Mouse (Mus musculus) ZHBTc4 (cell line): ENCODE results near the gene Tnfsf13b.

ENCODE experiments used
- DNase-seq: peaks from one replicate; pipeline ENCODE4 v3.0.0-alpha.2; 2011; ENCODE audit warnings: low read depth, low spot score

The Tnfsf13b gene

DNA sequence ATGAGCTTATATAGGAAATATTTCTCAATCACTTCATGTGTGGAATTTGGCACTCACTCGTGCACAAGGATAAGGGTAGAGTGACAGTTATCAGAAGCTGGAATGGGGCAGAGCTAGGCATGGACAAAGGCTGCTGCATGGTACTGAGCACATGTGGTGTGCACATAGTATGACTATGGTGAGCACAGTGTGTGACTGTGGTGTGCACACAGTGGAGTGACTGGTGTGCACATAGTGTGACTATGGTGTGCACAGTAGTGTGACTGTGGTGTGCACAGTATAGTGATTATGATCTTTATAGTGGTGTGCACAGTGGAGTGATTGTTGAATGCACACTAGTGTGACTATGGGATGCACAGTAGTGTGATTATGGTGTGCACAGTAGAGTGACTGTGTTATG, 39.5 kb downstream of the Tnfsf13b start:
- DNase-seq = no peak

DNA sequence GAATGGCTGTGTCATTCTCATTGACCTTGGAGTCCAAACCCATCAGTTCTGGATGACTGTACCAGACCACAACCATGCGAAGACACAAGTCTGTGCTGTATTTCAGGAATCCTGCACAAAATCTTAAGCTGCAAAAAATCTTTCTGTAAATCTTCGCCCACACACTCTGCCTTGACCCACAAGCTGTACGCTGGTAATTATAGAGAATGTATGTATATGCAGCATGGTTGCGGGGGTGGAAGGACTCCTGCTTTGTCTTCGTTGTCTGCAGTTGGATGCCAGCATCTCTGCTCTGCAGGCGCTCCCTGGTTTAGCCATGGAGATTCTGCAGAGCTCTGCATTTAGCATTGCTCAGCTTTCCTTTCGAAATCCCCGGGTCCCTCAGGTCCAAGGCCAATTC, 42.9 kb downstream of the Tnfsf13b start:
- no peak for DNase-seq

DNA sequence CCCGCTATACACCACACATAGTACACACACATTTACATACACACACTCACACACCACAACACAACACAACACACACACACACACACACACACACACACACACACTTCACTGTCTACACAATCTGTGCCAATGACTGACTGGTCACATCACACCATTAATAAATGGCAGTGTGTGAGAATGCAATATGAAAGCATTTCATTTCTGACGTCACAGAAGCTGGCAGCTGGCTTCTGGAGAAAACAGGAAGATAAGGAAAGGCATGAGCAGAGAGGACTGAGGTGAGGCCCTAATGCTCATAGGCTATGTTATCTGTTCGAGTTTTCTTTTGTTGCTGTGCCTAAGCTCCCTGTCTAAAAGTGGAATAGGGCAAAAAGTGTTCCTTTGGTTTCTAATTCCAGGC, 45.3 kb downstream of the Tnfsf13b start:
- DNase-seq = no peak

DNA sequence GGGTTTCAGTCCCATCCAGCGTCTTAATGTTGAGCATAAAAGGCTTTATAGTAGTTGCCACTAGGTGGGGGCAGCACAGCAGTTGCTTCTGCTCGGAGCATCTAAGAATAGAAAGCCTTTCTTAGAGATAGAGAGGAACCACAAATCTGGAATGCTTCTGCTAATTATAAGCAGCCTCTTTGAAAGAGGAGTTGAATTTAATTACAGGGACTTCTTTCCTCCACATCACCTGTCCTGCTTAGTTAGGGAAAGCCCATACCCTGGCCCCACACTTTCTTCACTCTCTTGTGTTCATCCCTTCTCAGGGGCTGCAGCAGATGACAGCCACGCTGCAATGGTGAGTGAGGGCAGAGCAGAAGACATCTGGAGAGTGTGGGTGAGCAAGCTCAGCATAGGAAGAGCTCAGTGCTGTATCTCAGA, 47.3 kb downstream of the Tnfsf13b start:
- no peak for DNase-seq

DNA sequence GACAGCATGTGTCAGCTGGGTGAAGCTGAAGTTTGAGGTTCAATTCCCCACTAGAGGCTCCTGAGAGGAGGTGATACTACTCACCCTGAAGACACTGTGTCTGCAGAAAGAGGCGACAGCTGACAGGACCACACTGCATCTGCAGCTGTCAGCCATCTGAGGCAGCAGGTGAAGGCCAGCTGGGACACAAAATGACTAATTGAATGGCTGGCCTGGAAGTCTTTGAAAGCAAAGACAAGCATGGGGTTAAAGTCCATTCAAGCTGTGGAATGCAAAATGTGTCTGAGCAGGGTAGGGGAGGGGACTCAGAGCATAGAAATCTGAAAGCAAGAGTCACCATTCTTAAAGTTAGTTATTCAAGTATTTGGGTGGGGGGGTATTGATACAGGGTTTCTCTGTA, 54.7 kb downstream of the Tnfsf13b start:
- DNase-seq = no peak

DNA sequence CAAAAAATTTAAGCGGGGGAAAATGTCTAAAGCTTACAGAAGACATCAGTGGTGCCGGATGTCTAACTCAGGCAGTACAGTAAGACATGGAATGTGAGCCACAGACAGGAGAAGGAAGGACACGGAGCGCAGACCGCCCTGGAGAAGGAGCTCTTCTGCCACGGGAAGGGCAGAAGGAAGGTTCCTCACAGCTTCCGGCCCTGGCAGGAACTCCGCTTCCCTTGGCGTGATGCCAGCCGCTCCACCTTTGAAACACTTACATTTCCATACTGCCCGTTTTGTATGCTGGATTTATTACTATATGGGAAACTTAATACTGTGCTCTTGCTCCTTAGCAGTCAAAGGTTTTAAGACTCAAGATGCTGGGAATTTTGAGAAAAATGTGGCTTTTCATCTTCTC, 60.6 kb downstream of the Tnfsf13b start:
- no peak for DNase-seq

GRCm38 (mm10) chr8:10067775-10068174, 61.5 kb downstream of the Tnfsf13b start:
- no peak for DNase-seq

- DNase-seq = no peak
Measured at GRCm38 (mm10) chr8:10072347-10072746, 66.1 kb downstream of the Tnfsf13b start.
